Comparison of ENCODE assay signal across 8 mouse cellular contexts in the genomic region with DNA sequence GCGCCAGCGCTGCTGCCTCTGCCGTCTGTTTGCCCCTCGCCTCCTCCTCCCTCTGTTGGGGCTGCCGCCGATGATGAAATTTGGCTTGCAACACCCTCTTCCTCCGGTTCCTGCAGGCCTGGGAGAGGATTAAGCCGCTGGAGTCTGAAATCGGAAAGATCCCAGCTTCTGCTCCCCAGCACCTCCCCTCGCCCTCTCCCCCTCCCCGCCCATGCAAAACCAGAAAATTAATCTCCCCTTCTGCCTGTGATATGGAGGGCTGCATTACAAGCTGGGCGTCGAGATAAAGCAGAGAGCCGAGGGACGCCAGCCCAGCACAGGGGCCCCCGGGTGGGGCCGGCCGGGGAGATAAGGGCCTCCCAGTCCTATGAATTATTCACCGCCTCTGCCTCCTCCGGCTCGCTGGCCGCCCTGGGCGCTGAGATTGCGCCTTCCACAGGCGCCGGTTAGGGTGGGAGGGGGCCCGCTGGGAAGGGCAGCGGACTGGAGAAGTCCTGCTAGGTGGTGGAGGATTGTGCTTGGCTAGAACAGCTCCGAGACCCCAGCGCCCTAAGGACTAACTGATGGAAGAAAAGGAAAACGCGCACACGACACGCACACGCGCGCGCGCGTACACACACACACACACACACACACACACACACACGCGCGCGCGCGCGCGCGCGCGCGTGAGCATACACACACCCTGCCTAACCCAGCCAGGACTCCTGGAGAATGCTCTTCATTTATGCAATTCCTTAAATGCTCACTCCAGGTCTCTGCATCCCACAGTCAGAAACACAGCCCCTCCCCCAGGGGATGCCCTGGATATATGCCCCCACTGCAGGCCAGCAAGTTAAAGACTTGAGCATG. TPM values are rescaled to one million over a fixed set of nuclear protein-coding genes. Genes with fewer than 3 reads are reported as not detected.
DNase-seq lines count a peak whose midpoint lies in the region; ATAC-seq and TF ChIP-seq lines count a peak whose summit lies in the region.

No protein-coding gene starts in this region.

- 0 out of 2 replicates have a peak, but pooled peaks have one; percentile 1 for TF ChIP-seq CTCF in forebrain, postnatal 0 days (IDR thresholded peaks at IDR 0.05; ENCODE audit: low read depth)

- intact Hi-C loops in left cerebral cortex, postnatal 4 days (cut with DNase I) = loop anchor here (5.0 kb wide), 1 partner anchor 168 kb away; no protein-coding TSS in a partner anchor

- no peaks in the 10 kb centered on the region for H3K36me3 ChIP-seq in forebrain, postnatal 0 days (ENCODE audit: insufficient read depth)
- no peaks in the 10 kb centered on the region for H3K36me3 ChIP-seq in hindbrain, embryonic 13.5 days

- peaks cover 21% of the 10 kb centered on the region; the same call in 1 of the 2 replicates for H3K4me1 ChIP-seq in forebrain, postnatal 0 days (ENCODE audit: insufficient read depth)
- peaks cover 54% of the 10 kb centered on the region for H3K4me1 ChIP-seq in hindbrain, embryonic 13.5 days (replicated peaks)

- peak overlapping the region; percentile 78 for H3K4me2 ChIP-seq in forebrain, postnatal 0 days (ENCODE audit: low read depth)
- peak overlapping the region; percentile 65 for H3K4me2 ChIP-seq in hindbrain, embryonic 13.5 days

- no peaks in the 10 kb centered on the region for H3K27me3 ChIP-seq in forebrain, postnatal 0 days (ENCODE audit: insufficient read depth, low read length)
- H3K27me3 ChIP-seq in hindbrain, embryonic 13.5 days = no peaks in the 10 kb centered on the region

- peak; percentile 85 for ATAC-seq in forebrain, postnatal 0 days
- peak; percentile 57 for ATAC-seq in hindbrain, embryonic 13.5 days (ENCODE audit: low FRiP score)
- peak; percentile 82 for ATAC-seq in megakaryocyte-erythroid progenitor cell, adult 5-6 weeks (replicated peaks; ENCODE audit: low FRiP score, low TSS enrichment, poor library complexity, severe bottlenecking)

- H3K27ac ChIP-seq in forebrain, postnatal 0 days (ENCODE audit: low read depth, low read length) = peak overlapping the region; percentile 90
- peak overlapping the region; percentile 95 for H3K27ac ChIP-seq in hindbrain, embryonic 13.5 days

- peak; percentile 62 to 82 for DNase-seq in left cerebral cortex, adult 18-20 months (ENCODE audit: low spot score in 2 of 2)
- DNase-seq in left cerebral cortex, adult 11 months (ENCODE audit: low spot score) = no peak
- peak; percentile 75 for DNase-seq in cerebellum, adult 9-10 months
- peak; percentile 88 for DNase-seq in forebrain, postnatal 0 days
- peak; percentile 81 for DNase-seq in left cerebral cortex, postnatal 4 days
- peak; percentile 67 for DNase-seq in right cerebral cortex, postnatal 4 days

- H3K4me3 ChIP-seq in forebrain, postnatal 0 days (ENCODE audit: low read depth, low read length) = peak overlapping the region; percentile 42
- H3K4me3 ChIP-seq in hindbrain, embryonic 13.5 days = peak overlapping the region; percentile 40

- peak overlapping the region; percentile 69 for H3K9ac ChIP-seq in forebrain, postnatal 0 days
- peak overlapping the region; percentile 73 for H3K9ac ChIP-seq in hindbrain, embryonic 13.5 days

- WGBS in forebrain, postnatal 0 days = 2% methylated on average over 51 of the region's 52 CpGs
- WGBS in hindbrain, embryonic 13.5 days = 3% methylated on average over 36 of the region's 52 CpGs

- H3K9me3 ChIP-seq in forebrain, postnatal 0 days (ENCODE audit: low read length) = no peaks in the 10 kb centered on the region
- H3K9me3 ChIP-seq in hindbrain, embryonic 13.5 days = no peaks in the 10 kb centered on the region

RNA-seq across cellular contexts. Expression of a gene that starts 5.3 kb away (rescaled TPM):
- 10 to 100 TPM; 62.7 to 75.8 TPM for total RNA-seq in left cerebral cortex, adult 18-20 months (2021)
- 81.9 and 99.1 TPM in 2 replicates for total RNA-seq in forebrain, postnatal 0 days (2014; rRNA removed)
- 24.7 and 28.1 TPM in 2 replicates for polyA plus RNA-seq in forebrain, postnatal 0 days (2015; fragmentation: Nextera tagmentation; extraction: Ambion mirVana)
- polyA plus RNA-seq in hindbrain, embryonic 13.5 days (2015; fragmentation: Nextera tagmentation; extraction: Ambion mirVana) = 58.3 and 63.0 TPM in 2 replicates
- total RNA-seq in left cerebral cortex, postnatal 4 days (2021) = 100 to 1,000 TPM; 101 to 102 TPM
- total RNA-seq in megakaryocyte-erythroid progenitor cell, adult 5-6 weeks (2014; fragmentation: Nextera tagmentation) = not detected in 2 replicates
- 0.33 TPM in 1 of 2 replicates, not detected in the other for total RNA-seq in megakaryocyte-erythroid progenitor cell, adult 5-6 weeks (2017)

RNA-seq across cellular contexts. Expression of a gene that starts 13.4 kb away (rescaled TPM):
- 10 to 100 TPM; 12.4 to 13.0 TPM for total RNA-seq in left cerebral cortex, adult 18-20 months (2021)
- 27.5 and 39.7 TPM in 2 replicates for total RNA-seq in forebrain, postnatal 0 days (2014; rRNA removed)
- polyA plus RNA-seq in forebrain, postnatal 0 days (2015; fragmentation: Nextera tagmentation; extraction: Ambion mirVana) = 31.7 and 34.2 TPM in 2 replicates
- 97.6 and 102 TPM in 2 replicates for polyA plus RNA-seq in hindbrain, embryonic 13.5 days (2015; fragmentation: Nextera tagmentation; extraction: Ambion mirVana)
- total RNA-seq in left cerebral cortex, postnatal 4 days (2021) = 10 to 100 TPM; 22.0 to 26.1 TPM
- 31.1 and 62.5 TPM in 2 replicates for total RNA-seq in megakaryocyte-erythroid progenitor cell, adult 5-6 weeks (2014; fragmentation: Nextera tagmentation)
- total RNA-seq in megakaryocyte-erythroid progenitor cell, adult 5-6 weeks (2017) = 38.5 and 45.9 TPM in 2 replicates

RNA-seq across cellular contexts. Expression of a gene that starts 37.1 kb away (rescaled TPM):
- 100 to 1,000 TPM; 149 to 156 TPM for total RNA-seq in left cerebral cortex, adult 18-20 months (2021)
- 89.7 and 90.1 TPM in 2 replicates for total RNA-seq in forebrain, postnatal 0 days (2014; rRNA removed)
- polyA plus RNA-seq in forebrain, postnatal 0 days (2015; fragmentation: Nextera tagmentation; extraction: Ambion mirVana) = 93.6 and 107 TPM in 2 replicates
- 134 and 145 TPM in 2 replicates for polyA plus RNA-seq in hindbrain, embryonic 13.5 days (2015; fragmentation: Nextera tagmentation; extraction: Ambion mirVana)
- 100 to 1,000 TPM; 134 to 148 TPM for total RNA-seq in left cerebral cortex, postnatal 4 days (2021)
- total RNA-seq in megakaryocyte-erythroid progenitor cell, adult 5-6 weeks (2014; fragmentation: Nextera tagmentation) = 29.2 and 37.5 TPM in 2 replicates
- 10.5 and 28.6 TPM in 2 replicates for total RNA-seq in megakaryocyte-erythroid progenitor cell, adult 5-6 weeks (2017)

RNA-seq across cellular contexts. Expression of a gene that starts 40.5 kb away (rescaled TPM):
- 1 to 10 TPM; 2.6 to 6.1 TPM for total RNA-seq in left cerebral cortex, adult 18-20 months (2021)
- total RNA-seq in forebrain, postnatal 0 days (2014; rRNA removed) = not detected in 2 replicates
- polyA plus RNA-seq in forebrain, postnatal 0 days (2015; fragmentation: Nextera tagmentation; extraction: Ambion mirVana) = not detected in 2 replicates
- polyA plus RNA-seq in hindbrain, embryonic 13.5 days (2015; fragmentation: Nextera tagmentation; extraction: Ambion mirVana) = not detected in 2 replicates
- not detected for total RNA-seq in left cerebral cortex, postnatal 4 days (2021)
- not detected in 2 replicates for total RNA-seq in megakaryocyte-erythroid progenitor cell, adult 5-6 weeks (2014; fragmentation: Nextera tagmentation)
- total RNA-seq in megakaryocyte-erythroid progenitor cell, adult 5-6 weeks (2017) = not detected in 2 replicates

RNA-seq across cellular contexts. Expression of a gene that starts 52.5 kb away (rescaled TPM):
- 10 to 100 TPM; 76.6 to 82.3 TPM for total RNA-seq in left cerebral cortex, adult 18-20 months (2021)
- 6.0 and 6.1 TPM in 2 replicates for total RNA-seq in forebrain, postnatal 0 days (2014; rRNA removed)
- 3.9 and 4.3 TPM in 2 replicates for polyA plus RNA-seq in forebrain, postnatal 0 days (2015; fragmentation: Nextera tagmentation; extraction: Ambion mirVana)
- polyA plus RNA-seq in hindbrain, embryonic 13.5 days (2015; fragmentation: Nextera tagmentation; extraction: Ambion mirVana) = 1.6 and 2.1 TPM in 2 replicates
- total RNA-seq in left cerebral cortex, postnatal 4 days (2021) = 1 to 10 TPM; 6.7 to 6.8 TPM
- 0.49 TPM in 1 of 2 replicates, not detected in the other for total RNA-seq in megakaryocyte-erythroid progenitor cell, adult 5-6 weeks (2014; fragmentation: Nextera tagmentation)
- total RNA-seq in megakaryocyte-erythroid progenitor cell, adult 5-6 weeks (2017) = 0.23 TPM in 1 of 2 replicates, not detected in the other

Comparison
In these comparisons a context has a peak if more than half of its experiments do, and no peak if none do; other contexts are left out.
1. RNA of a gene that starts 5.3 kb away (total RNA-seq): 101 to 102 TPM in left cerebral cortex, postnatal 4 days, 81.9 to 99.1 TPM in forebrain, postnatal 0 days and 62.7 to 75.8 TPM in left cerebral cortex, adult 18-20 months; 0.33 TPM in megakaryocyte-erythroid progenitor cell, adult 5-6 weeks; every median in the first group is over 10 times any median in the second.
2. Peak in every context shown above with its lines, with median percentiles within 50 percentile points of each other: ATAC-seq.